Comparison of ENCODE assay signal across 9 mouse cellular contexts in the genomic region with DNA sequence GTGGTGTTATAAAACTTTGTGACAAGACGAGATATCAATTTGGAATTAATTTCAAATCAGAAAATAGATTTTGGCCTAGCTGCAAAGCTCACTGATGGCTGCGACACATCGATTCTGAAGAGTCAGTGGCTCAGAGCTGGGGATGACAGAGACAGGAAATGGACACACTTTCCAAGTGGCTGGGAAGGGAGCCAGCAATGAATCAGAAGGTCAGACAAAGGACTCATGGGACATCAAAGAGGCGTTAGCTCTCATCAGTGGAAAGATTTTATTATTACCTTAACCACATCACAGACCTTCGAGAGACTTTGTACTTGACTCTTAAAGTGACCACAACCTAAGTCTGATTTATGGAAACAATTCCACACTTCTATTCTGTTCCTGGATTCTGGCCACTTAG.
DNase-seq lines count a peak whose midpoint lies in the region; ATAC-seq and TF ChIP-seq lines count a peak whose summit lies in the region.
"Had no signal": no experiment of that assay in that cellular context is flagged by ENCODE, and none has a peak within 500 bp of the region (broad histone marks: within the 10 kb centered on the region; RNA-seq: fewer than 3 reads in every experiment).

No protein-coding gene starts in this region.

- WGBS in kidney, embryonic 14.5 days: 34% methylated on average over 5 of the region's 5 CpGs
- 27% methylated on average over 5 of the region's 5 CpGs for WGBS in kidney, postnatal 0 days
- WGBS in intestine, postnatal 0 days: 47% methylated on average over 5 of the region's 5 CpGs

- H3K4me3 ChIP-seq in kidney, embryonic 14.5 days (ENCODE audit: low read length): no peak overlapping the region
- H3K4me3 ChIP-seq in kidney, postnatal 0 days (replicated peaks; ENCODE audit: low read depth, low read length): no peak overlapping the region
- H3K4me3 ChIP-seq in intestine, postnatal 0 days (ENCODE audit: low read depth, low read length): no peak overlapping the region
- H3K4me3 ChIP-seq: megakaryocyte, embryonic 14.5 days had no signal

- H3K9ac ChIP-seq in kidney, embryonic 14.5 days (ENCODE audit: low read depth, low read length): no peak overlapping the region
- H3K9ac ChIP-seq in kidney, postnatal 0 days (ENCODE audit: low read depth, low read length): no peak overlapping the region
- no peak overlapping the region for H3K9ac ChIP-seq in intestine, postnatal 0 days (ENCODE audit: low read depth, low read length)

- H3K27me3 ChIP-seq in kidney, embryonic 14.5 days (ENCODE audit: control insufficient read depth, insufficient read depth, low read length): no peaks in the 10 kb centered on the region
- no peaks in the 10 kb centered on the region for H3K27me3 ChIP-seq in kidney, postnatal 0 days (ENCODE audit: insufficient read depth, low read length)
- no peaks in the 10 kb centered on the region for H3K27me3 ChIP-seq in intestine, postnatal 0 days (replicated peaks; ENCODE audit: control insufficient read depth, insufficient read depth, low read length)
- H3K27me3 ChIP-seq: megakaryocyte, embryonic 14.5 days had no signal

- no peak for TF ChIP-seq CTCF in kidney, postnatal 0 days (IDR thresholded peaks at IDR 0.05; ENCODE audit: low read depth)
- no peak for TF ChIP-seq CTCF in intestine, postnatal 0 days (IDR thresholded peaks at IDR 0.05; ENCODE audit: low read depth)

- no peak overlapping the region for H3K4me2 ChIP-seq in kidney, embryonic 14.5 days (replicated peaks; ENCODE audit: low read depth, low read length)
- H3K4me2 ChIP-seq in kidney, postnatal 0 days (ENCODE audit: low read length): no peak overlapping the region
- no peak overlapping the region for H3K4me2 ChIP-seq in intestine, postnatal 0 days (replicated peaks; ENCODE audit: low read depth)

- no peak overlapping the region for H3K27ac ChIP-seq in kidney, embryonic 14.5 days (ENCODE audit: low read depth, low read length)
- no peak overlapping the region for H3K27ac ChIP-seq in kidney, postnatal 0 days
- H3K27ac ChIP-seq in intestine, postnatal 0 days (ENCODE audit: low read depth, low read length): no peak overlapping the region

- no peaks in the 10 kb centered on the region; the same call in 1 of the 2 replicates for H3K9me3 ChIP-seq in kidney, embryonic 14.5 days (ENCODE audit: control insufficient read depth, low read length)
- no peaks in the 10 kb centered on the region for H3K9me3 ChIP-seq in kidney, postnatal 0 days (replicated peaks; ENCODE audit: low read length)
- H3K9me3 ChIP-seq in intestine, postnatal 0 days (ENCODE audit: control insufficient read depth): no peaks in the 10 kb centered on the region
- H3K9me3 ChIP-seq: megakaryocyte, embryonic 14.5 days had no signal

- peak; percentile 11 to 14 for DNase-seq in kidney, adult 8-10 months
- DNase-seq in adrenal gland, adult 2 months: peak; percentile 89
- DNase-seq in gastrocnemius, postnatal 10 days: peak; percentile 34
- DNase-seq in kidney, postnatal 0 days (ENCODE audit: low spot score): peak; percentile 71
- DNase-seq in adipocyte (ENCODE audit: low spot score): no peak
- no peak for DNase-seq in right cerebral cortex, postnatal 25 days

- H3K4me1 ChIP-seq in kidney, embryonic 14.5 days (ENCODE audit: control insufficient read depth, insufficient read depth, low read length): no peaks in the 10 kb centered on the region
- H3K4me1 ChIP-seq in kidney, postnatal 0 days (replicated peaks; ENCODE audit: insufficient read depth, low read length): no peaks in the 10 kb centered on the region
- no peaks in the 10 kb centered on the region for H3K4me1 ChIP-seq in intestine, postnatal 0 days (replicated peaks; ENCODE audit: control insufficient read depth, insufficient read depth, low read length)
- H3K4me1 ChIP-seq: megakaryocyte, embryonic 14.5 days had no signal

- no peak for ATAC-seq in kidney, embryonic 14.5 days (ENCODE audit: low FRiP score, low TSS enrichment)
- ATAC-seq in kidney, postnatal 0 days (replicated peaks; ENCODE audit: low FRiP score, low read depth): no peak
- ATAC-seq in intestine, postnatal 0 days: no peak

- no peaks in the 10 kb centered on the region for H3K36me3 ChIP-seq in kidney, embryonic 14.5 days (ENCODE audit: control insufficient read depth, insufficient read depth, low read length)
- no peaks in the 10 kb centered on the region for H3K36me3 ChIP-seq in kidney, postnatal 0 days (ENCODE audit: insufficient read depth, low read length)
- no peaks in the 10 kb centered on the region for H3K36me3 ChIP-seq in intestine, postnatal 0 days (ENCODE audit: control insufficient read depth, insufficient read depth)

Comparison
In these comparisons a context has a peak if more than half of its experiments do, and no peak if none do; other contexts are left out.
1. DNase-seq: peak in kidney, adult 8-10 months (2 of 2), adrenal gland, adult 2 months (single experiment), gastrocnemius, postnatal 10 days (single experiment) and kidney, postnatal 0 days (single experiment); none in adipocyte (single experiment) and right cerebral cortex, postnatal 25 days (single experiment).